Mouse (Mus musculus) E14TG2a.4 (cell line): ENCODE data around the gene Cdc37l1.

Experiments
- CTCF ChIP-seq: conservative IDR thresholded peaks from 2 replicates; pipeline ENCODE4 v1.5.1; 2014; ENCODE audit warnings: low read length
- NANOG ChIP-seq: IDR thresholded peaks from 2 replicates; pipeline ENCODE4 v1.6.1; 2014; ENCODE audit warnings: borderline replicate concordance, low read length, mixed read lengths

- TF ChIP-seq NANOG (no peak), CTCF (no peak)
Measured at GRCm38 (mm10) chr19:28970251-28970650, 19.9 kb upstream of the Cdc37l1 start.
